Mouse (Mus musculus): ENCODE data around the gene Timm10.

DNA sequence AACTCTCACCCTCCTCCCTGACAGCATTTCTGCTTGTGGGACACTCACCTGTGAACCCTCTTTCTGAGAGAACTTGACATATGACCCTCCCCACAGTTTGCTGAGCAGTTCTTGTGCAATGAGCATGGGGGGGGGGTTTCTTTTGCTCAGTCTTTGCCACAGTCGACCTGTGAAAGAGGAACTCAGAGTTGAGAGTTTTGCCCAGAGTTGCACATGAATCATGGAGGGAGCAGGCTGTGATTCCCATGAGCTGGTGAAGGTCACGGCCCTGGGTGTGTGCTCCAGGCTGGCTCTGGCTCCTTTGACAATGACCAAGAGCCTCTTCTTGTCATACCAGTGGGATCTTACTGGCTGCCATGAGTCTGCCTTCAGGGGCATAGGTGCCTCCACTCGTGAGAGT is 35.4 kb downstream of the Timm10 start:
- TF ChIP-seq SMC3 (IDR thresholded peaks at IDR 0.05; ENCODE audit: low read depth, low read length) (no peak), EP300 (IDR thresholded peaks at IDR 0.05; ENCODE audit: low read depth in 1 of 2, low read length in 2 of 2) (no peak), CTCF (IDR thresholded peaks at IDR 0.05 in 2 of 3, conservative IDR thresholded peaks at IDR 0.05 in 1 of 3; ENCODE audit: control insufficient read depth in 1 of 3, insufficient read depth in 1 of 3, low read depth in 2 of 3, low read length in 3 of 3, poor library complexity in 1 of 3, severe bottlenecking in 1 of 3) (no peak), POLR2A (IDR thresholded peaks at IDR 0.05; ENCODE audit: control insufficient read depth in 1 of 2, insufficient read depth in 1 of 2, low read depth in 1 of 2, low read length in 2 of 2, poor library complexity in 1 of 2) (no peak), GATA1 (IDR thresholded peaks at IDR 0.05; ENCODE audit: low read depth, low read length) (no peak), ZC3H11A (IDR thresholded peaks at IDR 0.05; ENCODE audit: low read depth, low read length) (no peak), MYC (IDR thresholded peaks at IDR 0.05; ENCODE audit: low read depth, low read length) (no peak), ELF1 (IDR thresholded peaks at IDR 0.05; ENCODE audit: low read depth, low read length) (no peak), MXI1 (IDR thresholded peaks at IDR 0.05; ENCODE audit: low read depth, low read length) (no peak), BHLHE40 (IDR thresholded peaks at IDR 0.05; ENCODE audit: borderline replicate concordance, low read depth, low read length) (no peak), HCFC1 (IDR thresholded peaks at IDR 0.05; ENCODE audit: low read depth, low read length) (no peak), TBP (IDR thresholded peaks at IDR 0.05; ENCODE audit: low read depth, low read length) (no peak), KAT2A (conservative IDR thresholded peaks at IDR 0.05; ENCODE audit: low read depth, low read length) (no peak)
